Mouse (Mus musculus): ENCODE results near the gene 4930562C15Rik. TPM values are rescaled to one million over a fixed set of nuclear protein-coding genes. Genes with fewer than 3 reads are reported as not detected.

The 4930562C15Rik gene
- polyA plus RNA-seq, 1 experiment from 2014 or later: 1.1 TPM

DNA sequence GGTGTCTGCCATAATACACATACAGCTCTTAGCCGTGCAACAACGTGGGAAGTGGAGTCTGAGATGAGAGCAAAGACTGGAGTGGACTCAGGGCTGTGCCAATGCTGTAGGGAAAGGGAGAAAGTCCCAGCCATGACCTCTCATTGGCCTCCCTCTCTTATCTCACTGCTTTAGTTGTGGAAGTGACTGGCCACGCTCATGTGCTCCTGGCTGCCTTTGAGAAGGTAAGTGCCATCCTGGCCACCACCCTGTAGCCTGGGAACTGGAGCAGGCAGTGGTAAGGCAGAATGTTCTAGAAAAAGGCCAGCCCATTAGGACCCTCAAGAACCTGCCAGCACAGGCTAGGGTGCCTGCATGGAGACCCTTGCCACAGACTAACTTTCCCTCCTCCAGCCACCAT lies 80.7 kb downstream of the 4930562C15Rik start:
- Histone ChIP-seq H3K27ac (ENCODE audit: low read depth) (no peak overlapping the region), H3K4me1 (ENCODE audit: insufficient read depth) (no peaks in the 10 kb centered on the region; the same call in 1 of the 2 replicates), H3K9me3 (ENCODE audit: low read depth, low read length) (no peaks in the 10 kb centered on the region), H3K9ac (no peak overlapping the region), H3K27me3 (ENCODE audit: insufficient read depth, low read length) (no peaks in the 10 kb centered on the region), H3K36me3 (ENCODE audit: insufficient read depth) (peaks cover 77% of the 10 kb centered on the region), H3K4me2 (no peak overlapping the region), H3K4me3 (ENCODE audit: low read depth, low read length) (no peak overlapping the region)
- TF ChIP-seq CTCF (IDR thresholded peaks at IDR 0.05; ENCODE audit: low read depth): no peak
- WGBS: 80% methylated on average over 3 of the region's 3 CpGs
- ATAC-seq (ENCODE audit: insufficient read depth) (no peak), DNase-seq (no peak)

DNA sequence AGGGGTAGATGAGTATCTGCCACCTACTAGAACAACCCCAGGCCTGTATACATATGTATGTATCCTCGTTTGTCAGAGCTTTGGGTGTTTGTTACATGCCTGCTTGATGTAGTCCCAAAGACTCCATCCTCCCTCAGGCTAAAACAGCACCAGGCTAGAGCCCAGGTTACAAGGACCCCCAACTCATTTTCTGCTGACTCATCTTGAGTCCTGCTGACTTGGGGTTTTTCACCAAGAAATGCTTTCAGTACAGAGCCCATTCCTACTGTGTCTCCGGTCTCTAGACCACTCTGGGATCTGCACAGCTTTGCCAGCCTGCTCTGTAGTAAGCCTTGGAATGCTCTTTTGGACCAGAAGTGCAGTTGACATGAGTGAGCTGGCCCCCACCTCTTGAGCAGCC lies 81.4 kb downstream of the 4930562C15Rik start:
- H3K4me1 ChIP-seq (ENCODE audit: insufficient read depth): no peaks in the 10 kb centered on the region; the same call in 1 of the 2 replicates
- H3K9ac ChIP-seq: no peak overlapping the region
- DNase-seq (no peak), ATAC-seq (ENCODE audit: insufficient read depth) (no peak)
- H3K36me3 ChIP-seq (ENCODE audit: insufficient read depth): peaks cover 72% of the 10 kb centered on the region
- no peaks in the 10 kb centered on the region for H3K27me3 ChIP-seq (ENCODE audit: insufficient read depth, low read length)
- no peak overlapping the region for H3K4me3 ChIP-seq (ENCODE audit: low read depth, low read length)
- WGBS: 94% methylated on average over 2 of the region's 2 CpGs
- no peak overlapping the region for H3K27ac ChIP-seq (ENCODE audit: low read depth)
- no peaks in the 10 kb centered on the region for H3K9me3 ChIP-seq (ENCODE audit: low read depth, low read length)
- no peak overlapping the region for H3K4me2 ChIP-seq
- no peak for TF ChIP-seq CTCF (IDR thresholded peaks at IDR 0.05; ENCODE audit: low read depth)

Other genes with a start within 250 kb of the 4930562C15Rik start
- gene Glis2, start 240.7 kb upstream of the 4930562C15Rik start, polyA plus RNA-seq (2014; fragmentation: Nextera tagmentation; extraction: Ambion mirVana): 24.4 and 29.2 TPM in 2 replicates
- 81.9 and 86.3 TPM in 2 replicates for gene Pam16, start 210.4 kb upstream of the 4930562C15Rik start, polyA plus RNA-seq (2014; fragmentation: Nextera tagmentation; extraction: Ambion mirVana)
- gene Vasn, start 195.5 kb upstream of the 4930562C15Rik start, polyA plus RNA-seq (2014; fragmentation: Nextera tagmentation; extraction: Ambion mirVana): 23.1 and 23.5 TPM in 2 replicates
- 58.7 and 59.3 TPM in 2 replicates for gene Dnaja3, start 195.4 kb upstream of the 4930562C15Rik start, polyA plus RNA-seq (2014; fragmentation: Nextera tagmentation; extraction: Ambion mirVana)
- 13.1 and 15.1 TPM in 2 replicates for gene Coro7, start 155.6 kb upstream of the 4930562C15Rik start, polyA plus RNA-seq (2014; fragmentation: Nextera tagmentation; extraction: Ambion mirVana)
- gene Nmral1, start 116.1 kb upstream of the 4930562C15Rik start, polyA plus RNA-seq (2014; fragmentation: Nextera tagmentation; extraction: Ambion mirVana): 93.7 and 102 TPM in 2 replicates
- gene Hmox2, start 109.1 kb upstream of the 4930562C15Rik start, polyA plus RNA-seq (2014; fragmentation: Nextera tagmentation; extraction: Ambion mirVana): 104 and 109 TPM in 2 replicates
- gene Cdip1, start 45.1 kb upstream of the 4930562C15Rik start, polyA plus RNA-seq (2014; fragmentation: Nextera tagmentation; extraction: Ambion mirVana): 85.7 and 89.9 TPM in 2 replicates
- 38.7 and 39.3 TPM in 2 replicates for gene Ubald1, start 44.9 kb downstream of the 4930562C15Rik start, polyA plus RNA-seq (2014; fragmentation: Nextera tagmentation; extraction: Ambion mirVana)
- 88.0 and 88.8 TPM in 2 replicates for gene Mgrn1, start 50.8 kb downstream of the 4930562C15Rik start, polyA plus RNA-seq (2014; fragmentation: Nextera tagmentation; extraction: Ambion mirVana)
- gene Nudt16l1, start 103.3 kb downstream of the 4930562C15Rik start, polyA plus RNA-seq (2014; fragmentation: Nextera tagmentation; extraction: Ambion mirVana): 145 and 154 TPM in 2 replicates
- gene Anks3, start 128.8 kb downstream of the 4930562C15Rik start, polyA plus RNA-seq (2014; fragmentation: Nextera tagmentation; extraction: Ambion mirVana): 49.3 and 53.1 TPM in 2 replicates
- gene Sept12, start 162.4 kb downstream of the 4930562C15Rik start, polyA plus RNA-seq (2014; fragmentation: Nextera tagmentation; extraction: Ambion mirVana): 0.14 and 0.20 TPM in 2 replicates
- gene Smim22, start 171.9 kb downstream of the 4930562C15Rik start, polyA plus RNA-seq (2014; fragmentation: Nextera tagmentation; extraction: Ambion mirVana): 13.5 and 15.8 TPM in 2 replicates
- gene Rogdi, start 178.1 kb downstream of the 4930562C15Rik start, polyA plus RNA-seq (2014; fragmentation: Nextera tagmentation; extraction: Ambion mirVana): 53.5 and 59.9 TPM in 2 replicates
- gene Glyr1, start 214.4 kb downstream of the 4930562C15Rik start, polyA plus RNA-seq (2014; fragmentation: Nextera tagmentation; extraction: Ambion mirVana): 112 and 117 TPM in 2 replicates
- 27.0 and 27.3 TPM in 2 replicates for gene Ubn1, start 214.6 kb downstream of the 4930562C15Rik start, polyA plus RNA-seq (2014; fragmentation: Nextera tagmentation; extraction: Ambion mirVana)

Measured in lung, embryonic 14.5 days (tissue).